Mouse (Mus musculus): ENCODE measurements around the gene Guca2a.
A peak's percentile ranks its signal among the peaks of the same experiment; 100 is the strongest.

The Guca2a gene

DNA sequence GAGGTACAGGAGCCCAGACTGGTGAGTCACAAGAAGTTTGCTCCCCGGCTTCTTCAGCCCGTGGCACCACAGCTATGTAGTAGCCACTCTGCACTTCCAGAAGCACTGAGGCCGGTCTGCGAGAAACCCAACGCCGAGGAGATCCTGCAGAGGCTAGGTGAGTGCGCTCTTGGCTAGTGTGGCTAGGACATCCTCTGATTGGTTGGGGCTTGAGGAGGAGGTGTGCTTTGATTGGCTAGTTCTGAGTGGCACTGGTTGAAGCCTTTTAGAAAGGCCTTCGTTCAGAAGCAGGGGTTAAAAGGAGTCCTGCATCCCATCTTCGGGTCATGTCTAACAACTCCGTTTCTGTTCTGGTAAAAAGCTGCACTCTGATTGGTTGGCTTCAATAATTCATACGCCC, 1.2 kb downstream of the Guca2a start:
- no peak for DNase-seq (ENCODE audit: low spot score)

DNA sequence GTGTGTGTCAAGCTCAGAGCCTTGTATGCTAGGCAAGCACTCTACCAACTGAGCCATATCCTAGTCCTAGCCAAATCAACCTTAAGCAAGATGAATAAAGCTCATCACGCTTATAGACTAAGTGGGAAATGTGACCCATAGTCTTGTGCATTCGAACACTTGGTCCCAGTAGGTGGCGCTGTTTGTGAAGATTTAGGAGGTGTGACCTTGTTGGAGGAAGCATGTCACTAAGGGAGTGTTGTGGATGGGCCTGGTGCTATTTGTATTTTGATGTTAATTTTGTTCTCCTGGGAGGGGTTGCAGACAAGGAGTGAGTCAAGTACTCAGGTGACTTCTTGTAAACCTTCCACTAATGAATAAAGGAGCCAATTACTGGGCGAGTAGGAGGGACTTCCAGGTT, 5.2 kb downstream of the Guca2a start:
- DNase-seq (ENCODE audit: low spot score), result no peak

DNA sequence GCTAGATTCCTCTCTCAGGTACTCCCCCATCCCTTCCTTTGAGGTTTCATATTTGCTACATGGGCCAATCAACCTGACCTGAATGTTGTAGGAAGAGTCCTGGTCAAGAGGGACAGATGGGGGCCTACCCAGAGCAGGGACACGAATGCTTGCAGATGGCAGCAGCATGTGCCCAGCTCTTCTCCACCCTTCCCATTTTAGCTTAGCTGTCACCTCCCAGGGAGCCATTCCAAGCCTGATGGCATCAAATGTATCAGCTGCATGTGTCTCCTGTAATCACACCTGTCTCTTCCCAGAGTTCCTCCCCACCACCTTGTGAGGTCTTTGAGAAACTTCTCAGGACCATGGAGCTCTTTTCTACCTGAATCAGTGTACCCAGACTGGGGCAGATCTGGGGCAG, 19.5 kb downstream of the Guca2a start:
- DNase-seq (ENCODE audit: low spot score), result no peak

DNA sequence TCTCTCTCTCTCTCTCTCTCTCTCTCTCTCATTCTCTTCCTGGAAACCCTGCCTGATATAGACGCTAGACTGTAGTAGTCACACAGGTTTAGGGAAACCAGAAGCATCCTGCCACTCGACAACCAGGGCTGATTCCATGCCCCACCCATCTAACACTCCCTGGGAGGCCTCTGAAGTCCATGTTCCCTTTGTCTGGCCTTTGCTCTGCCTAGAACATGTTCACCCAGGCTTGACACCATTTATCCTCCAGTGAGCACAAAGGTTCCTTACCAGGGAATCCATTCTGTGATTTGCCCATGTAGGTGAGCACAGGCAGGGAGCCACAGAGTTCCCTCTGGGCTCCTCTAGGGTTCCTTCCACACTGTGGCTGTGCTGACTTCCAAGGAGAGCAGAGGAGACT, 20.7 kb downstream of the Guca2a start:
- no peak for DNase-seq (ENCODE audit: low spot score)

DNA sequence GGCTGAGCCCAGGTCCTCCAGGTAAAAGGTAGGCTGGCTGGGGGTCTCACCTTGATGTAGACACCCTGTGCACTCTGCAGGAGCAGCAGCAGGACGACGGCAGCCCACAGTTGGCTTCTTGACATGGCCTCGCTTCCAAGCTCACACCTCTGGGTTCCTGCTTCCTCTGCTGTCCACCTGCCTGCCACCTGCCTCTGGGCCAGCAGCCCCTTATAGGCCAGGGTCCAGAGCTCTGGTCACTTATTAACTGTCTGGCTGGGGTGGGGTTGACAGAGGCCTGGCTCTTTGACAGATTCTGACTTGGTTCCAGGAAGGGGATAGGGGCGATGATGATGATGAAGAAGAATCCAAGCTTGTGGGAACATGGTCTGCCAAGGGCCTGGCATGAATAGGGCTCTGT, 21.2 kb downstream of the Guca2a start, which contains the start of gene Guca2b:
Guca2b (minus strand) TSS at position 224 of the 400 bp plus-strand sequence.
- DNase-seq (ENCODE audit: low spot score), result no peak

DNA sequence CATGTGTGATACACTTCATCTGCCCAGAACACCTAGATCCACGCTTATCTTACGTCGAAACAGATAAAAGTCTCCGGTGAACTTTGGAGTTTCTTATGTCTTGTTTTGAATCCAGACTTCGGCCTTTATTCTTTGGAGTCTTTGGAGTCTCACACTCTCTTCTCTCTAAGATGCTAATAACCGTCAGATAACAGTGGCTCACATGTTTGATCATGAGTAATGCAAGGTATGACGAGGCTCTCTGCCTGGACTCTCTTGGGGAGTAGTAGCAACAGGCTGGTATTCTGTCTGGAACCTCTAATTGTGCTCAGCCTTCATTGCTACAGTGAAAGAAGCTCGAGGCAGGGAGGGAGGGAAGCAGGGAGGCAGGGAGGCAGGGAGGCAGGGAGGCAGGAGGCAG, 22.5 kb downstream of the Guca2a start:
- no peak for DNase-seq (ENCODE audit: low spot score)

DNA sequence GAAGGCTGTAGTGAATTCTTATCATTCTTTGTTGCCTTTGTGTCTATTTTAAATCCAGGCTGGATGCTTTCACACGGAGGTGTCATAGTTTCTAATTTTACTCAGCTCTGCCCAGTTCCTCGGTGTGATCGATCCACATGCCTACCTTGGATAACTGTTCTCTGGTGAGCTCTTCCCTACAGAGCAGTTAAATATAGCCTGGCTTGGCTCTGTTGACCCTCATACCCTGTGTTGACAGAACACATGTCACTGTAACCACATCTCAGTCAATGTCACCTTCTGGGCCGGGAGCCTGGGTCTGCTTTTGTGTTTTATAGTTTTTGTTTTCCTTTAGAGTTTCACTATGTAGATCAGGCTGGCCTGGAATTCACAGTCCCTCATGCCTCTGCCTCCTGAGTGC, 24.6 kb downstream of the Guca2a start:
- DNase-seq (ENCODE audit: low spot score), result no peak

DNA sequence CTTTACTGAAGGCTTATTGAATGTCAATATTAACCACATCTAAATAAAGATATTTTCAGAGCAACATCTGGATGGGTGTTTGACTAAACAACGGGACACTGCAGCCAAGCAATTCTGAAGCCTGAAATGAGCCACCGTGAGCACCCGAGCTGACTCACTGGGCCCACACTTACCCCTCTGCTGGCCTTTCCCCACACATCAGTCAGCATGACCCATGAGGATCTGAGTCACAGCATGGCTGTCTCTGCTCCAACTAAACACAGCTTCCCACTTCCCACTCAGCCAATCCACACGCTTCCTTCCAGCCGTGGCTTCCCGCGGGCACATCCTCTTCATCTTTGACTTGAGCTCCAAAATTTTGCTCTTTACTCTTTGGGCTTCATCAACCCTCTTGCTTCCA, 25.5 kb downstream of the Guca2a start:
- DNase-seq (ENCODE audit: low spot score), result no peak

DNA sequence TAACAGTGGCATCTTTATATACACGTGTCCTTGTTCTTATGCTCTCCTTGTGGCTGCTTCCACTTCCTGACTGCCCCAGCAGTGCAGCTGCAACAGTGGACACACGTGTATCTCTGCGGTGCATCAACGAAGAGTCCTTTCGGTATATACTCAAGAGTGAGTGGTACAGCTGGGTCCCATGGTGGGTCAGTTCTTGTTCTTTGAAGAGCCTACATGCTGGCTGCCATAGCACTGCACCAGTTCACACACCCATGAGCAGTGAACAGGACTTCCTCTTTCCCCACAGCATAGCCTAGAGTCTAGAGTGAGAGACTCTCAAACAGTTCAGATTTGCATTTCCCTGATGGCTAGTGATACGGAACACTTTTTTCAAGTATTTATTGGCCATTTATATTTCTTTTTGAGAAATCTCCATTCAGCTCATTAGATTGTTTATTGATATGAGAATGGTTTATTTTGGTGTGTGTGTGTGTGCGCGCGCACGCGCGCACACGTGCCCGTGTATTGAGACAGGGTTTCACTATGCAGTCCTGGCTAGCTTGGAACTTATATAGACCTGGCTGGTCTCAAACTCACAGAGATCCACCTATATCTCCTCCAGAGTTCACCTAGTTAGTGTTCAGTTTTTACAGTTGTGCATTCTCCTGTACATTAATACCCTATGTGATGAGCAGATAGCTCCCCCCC, 26.0 kb downstream of the Guca2a start:
- DNase-seq (ENCODE audit: low spot score), result no peak

DNA sequence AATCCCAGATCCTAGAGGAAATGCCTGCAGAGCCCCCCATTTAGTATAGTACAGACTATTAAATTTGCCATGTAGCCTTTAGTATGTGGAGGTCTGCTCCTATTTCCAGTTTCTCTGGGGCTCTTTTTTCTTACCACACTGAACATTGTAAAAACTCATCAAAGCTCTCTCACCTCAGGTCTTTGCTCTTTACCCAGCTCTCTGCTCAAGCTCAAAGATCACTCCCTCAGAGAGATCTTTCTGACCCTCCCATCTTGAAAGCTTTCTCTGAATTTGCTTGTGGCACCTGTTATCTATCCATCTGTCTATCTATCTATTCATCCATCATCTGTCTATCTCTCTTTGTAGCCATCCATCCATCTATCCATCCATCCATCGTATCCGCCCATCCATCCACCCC, 27.7 kb downstream of the Guca2a start:
- no peak for DNase-seq (ENCODE audit: low spot score)

DNA sequence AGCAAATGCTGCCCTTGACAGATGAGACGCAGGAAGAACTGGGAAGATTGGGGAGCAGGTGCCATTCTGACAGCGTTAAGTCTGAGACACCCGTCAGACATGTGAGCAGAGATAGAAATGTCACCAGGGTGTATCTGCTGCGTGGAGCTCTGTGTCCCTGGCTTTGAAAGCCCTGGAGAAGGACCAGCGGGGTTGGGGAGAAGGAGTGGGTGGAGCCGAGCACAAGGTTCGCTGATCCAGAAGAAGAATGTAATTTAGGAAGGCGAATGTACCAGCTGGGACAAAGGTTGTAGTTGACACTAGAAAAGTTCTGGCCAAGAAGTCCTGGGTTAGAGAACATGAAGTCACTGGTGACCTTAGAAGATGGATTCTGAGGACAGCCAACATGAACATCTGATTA, 28.6 kb downstream of the Guca2a start:
- no peak for DNase-seq (ENCODE audit: low spot score)

DNA sequence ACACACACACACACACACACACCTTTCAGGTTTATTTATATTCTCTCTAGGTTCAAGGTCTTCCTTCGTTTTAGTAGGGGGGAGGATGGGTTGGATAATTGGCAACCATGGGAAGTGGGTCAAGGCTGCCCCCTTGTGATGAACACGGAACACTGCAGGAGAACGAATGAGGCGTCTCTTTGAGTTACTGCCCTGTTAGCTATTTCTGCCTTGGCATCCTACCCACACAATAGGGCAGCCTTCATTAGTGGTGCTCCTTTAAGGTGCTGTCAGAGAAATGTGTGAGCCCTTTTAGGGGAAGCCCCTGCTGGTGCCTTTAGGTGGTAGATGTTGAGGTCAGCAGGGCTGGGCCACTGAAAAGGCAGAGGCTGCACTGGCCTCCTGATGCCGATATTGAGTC, 29.9 kb downstream of the Guca2a start:
- peak; percentile 24 for DNase-seq (ENCODE audit: low spot score)

DNA sequence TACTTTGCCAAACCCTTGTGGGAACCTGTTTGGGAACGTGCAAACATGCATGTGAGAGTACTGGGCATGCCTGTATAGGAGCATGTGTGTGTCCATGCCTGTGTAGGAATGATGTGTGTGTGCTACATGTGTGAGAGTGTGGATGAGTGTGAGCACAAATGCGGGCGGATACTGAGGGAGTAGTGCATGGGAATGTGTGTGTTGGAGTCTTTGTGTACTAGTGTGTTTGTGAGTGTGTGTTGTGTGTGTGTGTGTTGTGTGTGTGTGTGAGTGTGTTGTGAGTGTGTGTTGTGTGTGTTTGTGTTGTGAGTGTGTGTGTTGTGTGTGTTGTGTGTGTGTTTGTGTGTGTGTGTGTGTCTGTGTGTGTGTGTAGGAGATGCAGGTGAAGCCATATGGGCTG, 30.7 kb downstream of the Guca2a start:
- no peak for DNase-seq (ENCODE audit: low spot score)

DNA sequence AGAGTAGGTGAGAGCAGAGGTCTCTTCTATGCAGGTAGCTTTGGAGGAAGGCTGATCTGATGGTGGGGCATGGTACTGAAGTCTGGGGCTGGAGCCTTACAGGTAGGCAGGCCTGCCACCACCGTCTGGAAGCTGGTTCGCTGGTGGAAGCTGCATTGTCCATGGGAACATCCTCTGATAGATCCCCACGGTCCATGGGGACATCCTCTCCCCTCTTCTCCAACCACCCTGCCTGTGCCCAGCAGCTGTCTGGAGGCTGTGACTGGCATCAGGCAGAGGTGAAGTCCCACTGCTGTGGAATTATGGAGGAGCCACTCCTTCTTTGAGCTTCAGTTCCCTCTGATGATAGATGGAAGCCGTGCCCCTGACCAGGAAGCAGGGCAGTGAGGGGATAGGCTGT, 31.1 kb downstream of the Guca2a start:
- no peak for DNase-seq (ENCODE audit: low spot score)

DNA sequence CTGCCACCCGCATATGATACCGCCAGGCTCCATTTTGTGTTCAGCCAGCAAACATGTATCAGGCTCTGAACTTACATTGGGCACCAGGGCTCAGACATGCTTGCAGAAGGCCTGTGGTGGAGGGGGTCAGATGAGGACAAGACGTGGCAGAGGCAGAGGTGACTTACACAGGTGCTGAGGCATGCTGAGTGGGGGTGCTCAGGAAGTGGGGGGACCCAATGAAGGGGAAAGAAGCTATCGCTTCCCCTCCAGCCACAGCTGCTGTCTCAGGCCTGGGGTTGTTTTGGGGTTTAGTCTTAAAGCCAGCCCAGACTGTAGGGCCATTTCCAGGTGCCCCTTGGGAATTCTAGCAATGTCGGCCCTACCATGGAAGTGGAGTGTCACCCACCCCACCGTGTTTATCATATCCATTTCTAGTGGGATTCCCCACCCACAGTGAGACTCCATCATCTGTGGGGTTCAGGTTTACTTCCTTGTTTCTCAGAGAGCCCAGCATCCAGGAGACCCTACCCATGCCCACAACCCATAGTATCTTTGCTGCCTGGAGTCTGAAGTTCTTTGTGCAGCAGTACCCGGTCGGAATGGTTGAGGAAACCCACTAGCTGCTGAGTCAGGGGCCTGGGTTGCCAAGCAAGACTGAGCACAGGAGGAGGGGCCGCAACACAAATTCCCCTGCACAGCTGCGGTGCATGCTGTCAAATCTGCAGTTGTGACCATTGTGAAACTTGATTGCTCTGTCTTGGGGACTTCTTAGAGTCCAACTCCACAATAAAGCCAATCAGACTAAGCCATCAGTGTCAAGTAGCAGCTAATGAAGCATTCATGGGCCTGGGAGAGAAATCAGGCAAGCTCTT, 32.1 kb downstream of the Guca2a start:
- no peak for DNase-seq (ENCODE audit: low spot score)

DNA sequence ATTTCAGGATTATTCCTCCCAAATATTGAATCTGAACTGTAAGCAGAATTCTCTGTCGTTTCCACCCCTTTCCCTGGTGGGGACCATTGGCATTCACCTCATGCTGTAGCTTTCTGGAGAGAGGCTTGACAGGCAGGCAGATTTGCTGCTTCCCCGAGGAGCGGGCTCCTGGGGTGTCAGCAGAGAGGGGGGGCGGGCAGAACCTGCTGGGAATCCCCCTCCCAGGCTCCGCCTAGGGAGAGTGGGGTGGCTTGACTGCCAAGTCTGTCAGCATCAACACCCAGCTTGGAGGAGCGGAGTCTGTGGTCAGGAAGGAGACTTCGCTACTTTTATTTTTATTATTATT, 32.7 kb downstream of the Guca2a start:
- DNase-seq (ENCODE audit: low spot score), result no peak

DNA sequence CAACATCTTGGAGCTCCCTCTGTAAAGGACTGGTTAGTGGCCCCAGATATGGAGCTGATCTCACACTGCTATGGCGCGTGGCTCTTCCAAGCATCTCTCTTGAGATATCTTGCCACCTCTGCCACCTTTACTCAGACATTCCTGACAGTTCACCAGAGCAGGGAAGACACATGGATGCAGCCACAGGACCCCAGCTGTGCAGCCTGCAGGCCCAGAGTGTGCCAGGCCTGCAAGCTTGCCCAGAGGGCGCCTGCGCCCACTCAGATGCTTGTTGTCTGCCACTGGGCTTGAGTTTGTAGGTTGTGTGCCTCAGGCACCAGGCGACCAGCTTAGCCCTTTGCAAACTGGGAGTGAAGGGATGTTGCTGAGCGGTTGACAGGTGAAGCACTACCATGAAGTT, 33.2 kb downstream of the Guca2a start:
- no peak for DNase-seq (ENCODE audit: low spot score)

DNA sequence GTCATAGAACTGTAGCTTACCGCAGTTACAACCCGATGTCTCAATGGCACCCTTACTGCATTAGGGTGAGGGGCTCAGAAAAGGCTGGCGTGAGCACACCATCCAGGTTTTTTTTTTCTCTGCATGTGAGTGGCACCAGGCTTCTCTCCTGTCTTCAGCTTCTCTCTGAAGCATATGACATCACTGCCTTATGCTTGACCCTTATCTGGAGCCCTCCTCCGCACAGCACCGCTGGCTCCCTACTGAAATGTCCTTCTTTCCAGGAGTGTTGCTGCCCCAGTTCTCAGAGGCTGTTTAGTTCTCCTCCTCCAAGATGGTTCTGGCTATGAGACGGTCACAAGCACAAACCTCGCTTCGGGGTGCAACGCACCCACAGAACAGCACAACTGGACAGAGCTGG, 33.7 kb downstream of the Guca2a start:
- DNase-seq (ENCODE audit: low spot score), result no peak

DNA sequence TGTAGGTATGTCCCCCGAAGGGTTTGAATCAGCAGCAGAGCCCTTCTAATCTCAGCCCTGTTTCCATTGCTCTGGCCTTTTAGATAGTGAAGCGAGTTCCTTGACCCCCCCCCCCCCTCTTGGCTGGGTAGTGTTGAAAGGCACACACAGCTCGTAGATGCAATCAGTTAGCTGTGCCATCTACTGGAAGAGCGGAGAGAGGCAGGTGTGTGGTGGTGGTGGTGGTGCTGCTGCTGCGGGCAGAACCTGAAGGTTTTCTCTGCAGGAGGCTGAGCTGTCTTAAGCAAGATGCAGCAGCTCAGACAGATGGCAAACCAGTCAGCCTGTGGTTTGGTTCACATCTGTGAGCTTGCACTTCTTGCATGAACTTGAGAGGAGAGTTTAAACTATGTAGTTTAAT, 35.2 kb downstream of the Guca2a start:
- no peak for DNase-seq (ENCODE audit: low spot score)

DNA sequence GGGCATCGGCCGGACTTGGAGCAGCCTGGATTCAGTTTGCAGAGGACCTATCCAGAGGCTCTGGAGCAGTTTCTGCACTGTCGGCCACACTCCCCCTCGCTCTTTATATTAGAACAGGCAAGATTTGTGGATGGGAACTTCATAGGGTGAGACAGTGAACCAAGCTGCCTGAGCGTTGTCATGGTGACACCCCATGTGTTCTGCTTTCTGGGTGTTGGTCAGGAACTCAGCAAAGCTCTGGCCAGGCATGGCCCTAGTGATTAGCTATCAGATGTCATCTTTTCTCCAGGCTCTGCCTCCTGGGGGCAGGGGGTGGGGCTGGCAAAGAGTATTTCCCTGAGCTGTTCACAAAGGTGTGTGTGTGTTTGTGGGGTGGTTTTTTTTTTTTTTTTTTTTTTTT, 45.1 kb downstream of the Guca2a start:
- no peak for DNase-seq (ENCODE audit: low spot score)

DNA sequence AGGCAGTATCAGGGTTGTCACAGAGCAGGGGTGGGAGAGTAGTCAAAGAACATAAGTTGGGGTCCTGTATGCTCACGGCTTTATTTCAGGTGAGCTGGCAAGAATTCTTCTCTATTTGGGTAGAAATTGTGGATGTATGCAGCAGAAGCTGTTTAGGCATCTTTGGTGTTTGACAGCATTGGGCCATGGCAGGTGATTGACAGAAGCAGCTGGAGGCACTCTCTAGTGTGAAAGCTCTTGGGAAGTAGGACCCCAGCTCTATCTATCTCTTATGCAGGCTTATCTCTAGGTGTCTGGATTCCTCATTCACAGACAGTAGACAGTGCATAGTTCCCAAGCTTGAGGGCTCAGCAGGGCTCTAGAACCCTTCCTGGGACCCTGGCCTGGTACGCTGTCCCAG, 48.2 kb downstream of the Guca2a start:
- no peak for DNase-seq (ENCODE audit: low spot score)

Measured in T-cell, adult 2 months (primary cell).